Mouse (Mus musculus): ENCODE measurements around the gene Tnfrsf14.

DNA sequence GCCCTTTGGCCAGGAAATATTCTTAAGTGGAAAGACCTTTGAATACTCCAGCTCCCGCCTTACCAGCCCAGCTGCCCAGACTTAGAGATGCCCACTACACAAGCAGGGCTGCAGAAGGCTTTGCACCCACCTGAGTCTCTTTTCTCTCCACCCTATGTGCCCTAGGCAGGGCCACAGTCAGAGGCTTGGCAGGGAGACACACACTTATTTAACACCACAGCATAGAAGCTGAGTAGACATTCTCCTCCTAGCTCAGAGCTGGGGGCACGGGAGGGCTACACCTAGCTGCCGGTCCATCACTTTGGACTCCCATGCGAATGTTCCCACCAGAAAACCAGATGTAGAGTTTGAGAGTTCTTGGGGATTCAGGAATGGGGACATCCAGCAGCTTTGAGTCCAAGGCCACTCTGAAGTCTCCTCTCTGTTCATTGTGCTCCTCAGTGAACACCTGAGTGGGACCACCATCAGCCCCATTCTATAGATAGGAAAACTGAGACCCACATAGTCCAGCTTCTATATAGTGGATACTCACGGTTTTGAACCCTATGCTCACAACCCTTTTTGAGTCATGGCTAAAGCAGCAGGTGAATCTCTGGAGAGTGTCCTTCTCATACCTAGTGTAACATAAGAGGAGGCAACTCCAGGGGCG is 20.7 kb upstream of the Tnfrsf14 start:
- no peak for TF ChIP-seq GATA2 (IDR thresholded peaks at IDR 0.05; ENCODE audit: borderline replicate concordance, low read depth, low read length)
- TF ChIP-seq CTCF (IDR thresholded peaks at IDR 0.05; ENCODE audit: low read depth, low read length): no peak
- no peak for TF ChIP-seq POLR2AphosphoS5 (IDR thresholded peaks at IDR 0.05; ENCODE audit: insufficient replicate concordance, low read depth, low read length)
- TF ChIP-seq TAL1 (conservative IDR thresholded peaks at IDR 0.05; ENCODE audit: low read depth, low read length): no peak
